Mouse (Mus musculus) midbrain, embryonic 14.5 days (tissue): Measurements from ENCODE around the gene Celf1. TPM values are rescaled to one million over a fixed set of nuclear protein-coding genes. Genes with fewer than 3 reads are reported as not detected.

Source experiments
- ATAC-seq: fragments of 200-750 bp; cut with Nextera tagmentation; 2 replicates; pipeline ENCODE4 v1.8.0; 2017; ENCODE audit warnings: moderate number of reproducible peaks, moderate library complexity; ENCODE audit not compliant: low FRiP score, low TSS enrichment
- DNase-seq: peaks from one replicate; pipeline ENCODE4 v3.0.0-alpha.2; 2015
- H3K27ac ChIP-seq: fragments of 300-500 bp; sonication (generic); replicated peaks from 2 replicates; pipeline ENCODE4 v1.5.1; 2014; ENCODE audit warnings: mild to moderate bottlenecking, low read depth, low read length, moderate library complexity
- H3K27me3 ChIP-seq: fragments of 300-500 bp; sonication (generic); 2 replicates; pipeline ENCODE4 v1.6.1; 2014; ENCODE audit warnings: low read length, control low read depth, mixed read lengths; ENCODE audit not compliant: control insufficient read depth, insufficient read depth
- H3K36me3 ChIP-seq: fragments of 300-500 bp; sonication (generic); 2 replicates; pipeline ENCODE4 v1.6.1; 2014; ENCODE audit warnings: low read length, control low read depth; ENCODE audit not compliant: control insufficient read depth, insufficient read depth
- H3K4me1 ChIP-seq: fragments of 300-500 bp; sonication (generic); 2 replicates; pipeline ENCODE4 v1.6.1; 2014; ENCODE audit warnings: mild to moderate bottlenecking, antibody characterized with exemption, low read length, control low read depth; ENCODE audit not compliant: control insufficient read depth, insufficient read depth
- H3K4me2 ChIP-seq: fragments of 300-500 bp; sonication (generic); 2 replicates; pipeline ENCODE4 v1.6.1; 2014; ENCODE audit warnings: mild to moderate bottlenecking, low read length, moderate library complexity
- H3K4me3 ChIP-seq: fragments of 300-500 bp; sonication (generic); replicated peaks from 2 replicates; pipeline ENCODE4 v1.5.1; 2014; ENCODE audit warnings: low read depth, low read length
- H3K9ac ChIP-seq: fragments of 300-500 bp; sonication (generic); replicated peaks from 2 replicates; pipeline ENCODE4 v1.6.1; 2014; ENCODE audit warnings: mild to moderate bottlenecking, low read length, moderate library complexity
- H3K9me3 ChIP-seq: fragments of 300-500 bp; sonication (generic); 2 replicates; pipeline ENCODE4 v1.6.1; 2016; ENCODE audit warnings: low read length, control low read depth, mixed read lengths; ENCODE audit not compliant: control insufficient read depth
- WGBS: fragments of 180-500 bp; shearing (Covaris S2); extraction: QIAGEN DNeasy Blood & Tissue Kit; methylation state at CpG from one replicate; pipeline ENCODE4 v1.1.7; 2014; 5-methylcytosine and 5-hydroxymethylcytosine counted together
- polyA plus RNA-seq: library from polyadenylated mRNA; unstranded; fragments of >200 nt; fragmentation: Nextera tagmentation; extraction: Ambion mirVana; gene quantifications from 2 replicates; pipeline ENCODE4 v1.2.1, GENCODE M21; 2014

The Celf1 gene
- polyA plus RNA-seq, 1 experiment from 2014 or later: 95.3 TPM

DNA sequence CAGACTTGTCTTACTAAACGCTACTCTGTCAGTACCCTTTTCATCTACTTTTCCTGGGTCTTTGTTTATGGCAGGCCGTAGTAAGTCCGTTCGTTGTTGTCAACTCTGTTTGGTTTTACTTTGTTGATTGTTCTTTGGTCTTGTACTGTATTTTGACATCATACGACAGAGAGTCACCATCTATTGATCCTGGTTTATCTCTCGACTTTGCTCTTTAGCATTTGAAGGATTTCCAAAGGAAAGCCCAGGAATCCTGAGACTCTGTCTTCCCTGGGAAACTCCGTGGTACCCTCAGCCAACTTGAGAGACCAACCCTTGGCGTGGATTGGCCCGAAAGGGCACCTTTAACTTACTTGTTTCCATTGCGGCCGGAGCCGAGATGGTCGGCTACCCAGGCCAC is 11.6 kb upstream of the Celf1 start:
- Histone ChIP-seq H3K9me3 (no peaks in the 10 kb centered on the region), H3K27me3 (no peaks in the 10 kb centered on the region), H3K27ac (no peak overlapping the region), H3K4me1 (no peaks in the 10 kb centered on the region), H3K4me2 (no peak overlapping the region), H3K9ac (no peak overlapping the region), H3K36me3 (no peaks in the 10 kb centered on the region), H3K4me3 (no peak overlapping the region)
- DNase-seq (no peak), ATAC-seq (no peak)
- 87% methylated on average over 13 of the region's 13 CpGs for WGBS

DNA sequence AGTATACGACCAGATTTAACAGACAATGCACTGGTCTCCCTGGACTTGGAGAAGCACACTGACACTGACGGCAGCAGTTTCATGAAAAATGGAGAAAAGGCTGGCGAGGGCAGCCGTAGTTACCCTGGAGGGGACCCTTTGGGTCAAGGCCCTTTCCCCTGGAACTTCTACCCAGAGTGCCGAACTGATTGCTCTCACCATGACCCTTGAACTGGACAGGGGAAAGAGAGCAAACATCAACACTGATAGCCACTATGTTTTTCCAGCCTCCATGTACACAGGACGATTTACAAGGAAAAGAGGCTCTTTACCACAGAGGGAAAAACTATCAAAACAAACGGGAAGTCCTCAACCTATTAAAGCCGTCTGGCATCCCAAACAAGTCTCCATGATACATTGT is 8.4 kb upstream of the Celf1 start:
- Histone ChIP-seq H3K9ac (no peak overlapping the region), H3K36me3 (no peaks in the 10 kb centered on the region), H3K4me2 (no peak overlapping the region), H3K4me1 (no peaks in the 10 kb centered on the region), H3K9me3 (no peaks in the 10 kb centered on the region), H3K27me3 (no peaks in the 10 kb centered on the region), H3K27ac (no peak overlapping the region), H3K4me3 (no peak overlapping the region)
- DNase-seq (no peak), ATAC-seq (no peak)
- 86% methylated on average over 8 of the region's 8 CpGs for WGBS

DNA sequence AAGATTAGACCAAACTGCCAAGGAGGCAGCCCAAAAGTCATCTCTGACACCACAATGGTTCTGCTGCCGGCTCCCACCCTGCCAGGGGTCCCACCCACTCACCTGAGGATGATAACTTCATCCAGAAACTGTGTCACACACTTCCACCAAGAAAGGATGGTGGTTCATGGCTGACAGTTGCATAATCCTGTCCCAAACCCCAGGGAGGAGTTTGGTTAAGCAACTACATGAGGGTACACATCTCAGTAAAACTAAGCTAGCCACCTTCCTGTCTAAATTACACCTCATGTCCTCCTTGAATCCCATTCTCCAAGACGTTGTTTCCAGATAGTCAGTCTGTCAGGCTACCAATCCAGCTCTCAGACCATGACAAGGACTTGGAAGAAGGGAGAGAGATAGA is 7.9 kb upstream of the Celf1 start:
- H3K4me3 ChIP-seq: no peak overlapping the region
- no peak overlapping the region for H3K4me2 ChIP-seq
- ATAC-seq (no peak), DNase-seq (no peak)
- H3K9ac ChIP-seq: no peak overlapping the region
- no peaks in the 10 kb centered on the region for H3K4me1 ChIP-seq
- no peak overlapping the region for H3K27ac ChIP-seq
- WGBS: 74% methylated on average over 2 of the region's 2 CpGs
- H3K27me3 ChIP-seq: no peaks in the 10 kb centered on the region
- no peaks in the 10 kb centered on the region for H3K36me3 ChIP-seq
- no peaks in the 10 kb centered on the region for H3K9me3 ChIP-seq

DNA sequence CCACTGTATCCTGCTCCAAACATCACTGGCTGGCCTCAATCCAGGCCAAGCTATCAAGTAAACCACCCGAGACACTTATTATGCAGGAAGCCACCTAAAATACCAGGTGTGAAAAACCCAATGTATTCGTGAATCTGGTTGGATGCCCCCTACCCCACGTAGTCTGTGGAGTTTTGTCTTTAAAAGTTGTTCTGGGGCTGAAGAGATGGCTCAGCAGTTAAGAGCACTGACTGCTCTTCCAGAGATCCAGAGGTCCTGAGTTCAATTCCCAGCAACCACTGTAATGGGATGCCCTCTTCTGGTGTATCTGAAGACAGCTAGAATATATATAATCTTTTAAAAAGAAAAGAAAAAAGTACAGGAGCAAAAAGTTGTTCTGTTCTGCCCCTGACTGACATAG is 1.8 kb upstream of the Celf1 start:
- WGBS: 75% methylated on average over 3 of the region's 3 CpGs
- no peak for DNase-seq
- H3K4me2 ChIP-seq: no peak overlapping the region
- no peak overlapping the region for H3K4me3 ChIP-seq
- no peak overlapping the region for H3K9ac ChIP-seq
- no peak overlapping the region for H3K27ac ChIP-seq
- ATAC-seq: no peak
- no peaks in the 10 kb centered on the region for H3K27me3 ChIP-seq
- H3K9me3 ChIP-seq: no peaks in the 10 kb centered on the region
- no peaks in the 10 kb centered on the region for H3K36me3 ChIP-seq
- H3K4me1 ChIP-seq: peaks cover 17% of the 10 kb centered on the region

DNA sequence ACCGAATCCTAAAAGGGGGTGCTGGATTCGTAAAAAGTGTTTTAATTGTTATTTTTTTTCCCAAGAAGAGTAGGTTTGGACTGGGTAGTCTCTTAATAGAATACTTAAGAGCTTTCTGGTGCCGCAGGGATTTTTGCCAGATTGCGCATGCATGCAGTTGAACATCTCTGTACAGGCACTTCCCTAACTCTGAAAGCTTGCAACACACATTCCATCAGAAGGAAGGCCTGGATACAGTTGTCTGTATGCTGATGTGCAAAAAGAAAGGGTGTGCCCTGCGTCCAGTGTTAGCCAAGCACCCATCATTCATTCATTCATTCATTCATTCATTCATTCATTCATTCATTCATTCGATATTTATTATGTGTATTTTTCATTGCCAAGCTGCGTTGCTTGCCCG is 432 bp upstream of the Celf1 start:
- WGBS: 43% methylated on average over 8 of the region's 8 CpGs
- peak; percentile 49 for ATAC-seq

DNA sequence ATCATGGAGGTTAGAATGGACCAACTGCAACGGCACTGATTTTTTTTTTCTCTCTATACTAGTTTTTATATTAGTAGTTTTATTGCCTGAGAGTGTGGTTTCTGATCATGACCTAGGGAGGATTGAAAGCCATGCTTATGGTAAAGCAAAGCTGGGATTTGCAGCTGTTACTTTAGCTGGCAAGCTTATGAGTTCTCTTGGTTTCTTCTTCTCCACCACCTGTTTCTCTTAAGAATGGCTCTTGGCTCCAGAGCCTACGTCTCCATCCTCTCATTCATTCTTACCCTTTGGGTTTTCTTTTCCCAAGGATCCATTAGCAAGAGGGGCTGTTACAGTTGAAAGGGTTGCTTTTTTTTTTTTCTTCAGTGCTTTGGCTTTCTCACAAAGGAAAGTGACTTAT is 1.6 kb downstream of the Celf1 start:
- ATAC-seq: no peak
- 42% methylated on average over 2 of the region's 2 CpGs for WGBS
- H3K27ac ChIP-seq: no peak overlapping the region

More for the DNA sequence above, 432 bp upstream of the Celf1 start:
- Histone ChIP-seq H3K36me3 (no peaks in the 10 kb centered on the region), H3K27ac (peak overlapping the region; percentile 94), H3K4me2 (peak overlapping the region; percentile 69), H3K4me1 (peaks cover 19% of the 10 kb centered on the region), H3K9ac (peak overlapping the region; percentile 96), H3K27me3 (no peaks in the 10 kb centered on the region), H3K4me3 (peak overlapping the region; percentile 95), H3K9me3 (no peaks in the 10 kb centered on the region)
- peak; percentile 44 for DNase-seq

DNA sequence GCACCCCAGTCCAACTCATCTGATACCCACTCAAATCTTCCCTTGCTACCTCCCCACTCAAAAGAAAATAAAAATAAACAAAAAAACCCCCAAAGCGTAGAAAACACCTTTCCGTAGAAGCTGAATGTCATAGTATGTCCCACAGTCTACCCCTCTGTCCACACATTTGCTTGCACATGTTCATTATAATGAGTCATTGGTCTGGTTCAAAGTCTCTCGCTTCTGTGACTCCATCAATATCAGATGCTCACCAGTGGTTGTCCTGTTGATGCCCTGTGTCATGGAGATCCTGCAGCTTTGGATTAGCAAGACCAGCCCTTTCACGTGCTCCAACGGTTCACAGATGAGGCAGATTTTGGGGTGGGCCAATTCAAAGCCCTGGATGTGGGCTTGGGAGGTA is 10.0 kb downstream of the Celf1 start:
- no peak overlapping the region for H3K9ac ChIP-seq
- WGBS: 78% methylated on average over 5 of the region's 5 CpGs
- H3K27me3 ChIP-seq: no peaks in the 10 kb centered on the region
- H3K27ac ChIP-seq: no peak overlapping the region
- H3K4me1 ChIP-seq: no peaks in the 10 kb centered on the region
- H3K4me3 ChIP-seq: no peak overlapping the region
- H3K36me3 ChIP-seq: peaks cover 4% of the 10 kb centered on the region; the same call in 1 of the 2 replicates
- ATAC-seq (no peak), DNase-seq (no peak)
- H3K4me2 ChIP-seq: no peak overlapping the region
- no peaks in the 10 kb centered on the region for H3K9me3 ChIP-seq

More for the DNA sequence above, 1.6 kb downstream of the Celf1 start:
- peak overlapping the region; percentile 95 for H3K4me3 ChIP-seq
- peak overlapping the region; percentile 69 for H3K4me2 ChIP-seq
- H3K9me3 ChIP-seq: no peaks in the 10 kb centered on the region
- 0 out of 2 replicates have a peak overlapping the region, but pooled peaks have one; percentile 18 for H3K9ac ChIP-seq
- H3K27me3 ChIP-seq: no peaks in the 10 kb centered on the region
- DNase-seq: no peak
- peaks cover 19% of the 10 kb centered on the region for H3K4me1 ChIP-seq
- H3K36me3 ChIP-seq: no peaks in the 10 kb centered on the region

DNA sequence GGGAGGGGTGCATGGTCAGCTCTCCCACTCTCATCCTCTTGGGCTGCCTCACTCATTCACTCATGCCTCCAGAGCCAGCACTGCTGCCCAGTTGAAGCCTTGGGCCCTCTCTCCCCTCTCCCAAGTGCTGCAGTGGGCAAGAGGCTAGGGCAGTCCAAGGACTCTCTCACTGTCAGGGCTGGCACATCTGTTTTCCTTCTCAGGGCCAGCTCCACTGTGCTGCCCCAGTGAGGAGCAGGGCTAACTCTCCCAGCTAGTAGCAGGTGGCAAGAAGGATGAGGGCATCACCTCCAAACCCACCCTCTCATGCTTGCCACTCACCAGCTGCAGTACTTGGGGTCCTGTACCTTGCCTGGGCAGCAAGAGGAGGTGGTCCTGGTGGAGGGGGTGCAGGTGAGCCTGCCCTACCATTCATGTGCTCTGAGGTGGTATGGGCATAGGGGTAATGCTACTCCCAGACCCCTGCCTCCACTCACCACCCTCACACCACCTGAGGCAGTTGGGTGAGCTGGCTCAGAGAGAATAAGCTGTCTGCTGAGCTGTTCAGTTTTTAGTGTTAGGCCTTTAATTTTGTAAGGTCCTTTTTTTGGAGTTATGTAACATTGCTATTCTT is 10.5 kb downstream of the Celf1 start:
- H3K4me2 ChIP-seq: no peak overlapping the region
- peaks cover 4% of the 10 kb centered on the region; the same call in 1 of the 2 replicates for H3K36me3 ChIP-seq
- no peak overlapping the region for H3K9ac ChIP-seq
- H3K27me3 ChIP-seq: no peaks in the 10 kb centered on the region
- no peaks in the 10 kb centered on the region for H3K9me3 ChIP-seq
- H3K4me3 ChIP-seq: no peak overlapping the region
- peak; percentile 24; the same call in 1 of the 2 replicates for ATAC-seq
- DNase-seq: no peak
- no peak overlapping the region for H3K27ac ChIP-seq
- H3K4me1 ChIP-seq: peaks cover 2% of the 10 kb centered on the region; the same call in 1 of the 2 replicates

DNA sequence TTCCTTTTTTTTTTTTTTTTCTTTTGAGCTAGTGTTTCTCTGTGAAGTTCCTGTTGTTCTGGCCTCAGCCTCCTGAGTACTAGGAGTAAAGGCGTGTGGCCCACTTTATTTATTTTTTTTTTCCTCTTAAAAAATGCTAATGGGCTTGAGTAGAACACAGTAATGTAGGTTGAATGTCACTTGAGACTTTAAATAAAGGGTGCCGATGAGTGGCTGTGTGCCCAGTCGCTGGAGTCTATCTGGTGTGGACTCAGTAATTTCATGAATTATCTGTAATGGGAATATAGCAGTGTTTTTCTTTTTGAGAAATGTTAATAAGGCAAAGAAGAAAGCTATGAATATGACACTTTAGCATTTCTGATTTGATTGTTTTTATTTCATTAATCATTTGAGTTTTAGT is 13.3 kb downstream of the Celf1 start:
- Histone ChIP-seq H3K4me1 (peaks cover 13% of the 10 kb centered on the region), H3K36me3 (peaks cover 4% of the 10 kb centered on the region; the same call in 1 of the 2 replicates), H3K4me3 (no peak overlapping the region), H3K9me3 (no peaks in the 10 kb centered on the region), H3K9ac (no peak overlapping the region), H3K27me3 (no peaks in the 10 kb centered on the region), H3K27ac (no peak overlapping the region), H3K4me2 (no peak overlapping the region)
- WGBS: 71% methylated on average over 3 of the region's 3 CpGs
- ATAC-seq (no peak), DNase-seq (no peak)
